9 mouse cellular contexts compared by ENCODE assay signal in the genomic region with DNA sequence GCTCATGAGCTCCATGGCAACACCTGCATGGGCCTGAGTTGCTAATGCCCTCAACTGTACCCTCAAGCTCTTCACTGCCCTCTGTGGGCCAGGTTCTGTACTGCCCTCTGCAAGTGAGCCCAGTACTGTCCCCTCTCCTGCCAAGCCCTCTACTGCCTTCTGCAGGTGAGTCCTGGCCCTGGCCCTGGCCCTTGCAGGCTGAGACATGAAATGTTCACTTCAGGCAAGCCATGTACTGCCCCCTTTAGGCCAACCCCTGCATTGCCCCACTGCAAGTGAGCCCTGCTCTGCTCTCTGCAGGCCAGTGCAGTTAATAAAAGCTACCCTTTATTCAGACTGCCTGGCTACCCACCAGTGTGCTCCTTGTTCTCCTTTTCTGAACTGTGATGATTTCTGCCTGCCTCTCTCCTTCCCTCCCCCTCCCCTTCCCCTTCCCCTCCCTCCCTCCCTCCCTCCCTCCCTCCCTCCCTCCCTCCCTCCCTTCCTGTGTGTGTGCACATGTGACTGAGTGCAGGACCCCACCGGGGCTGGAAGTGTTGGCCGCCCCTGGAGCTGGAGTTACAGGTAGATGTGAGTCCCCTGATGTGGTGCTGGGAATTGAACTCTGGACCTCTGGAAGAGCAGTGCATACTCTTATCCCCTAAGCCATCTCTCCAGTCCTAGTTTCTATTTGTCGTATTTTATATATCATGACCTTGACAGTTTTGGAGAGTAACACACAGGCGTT. TPM values are rescaled to one million over a fixed set of nuclear protein-coding genes. Genes with fewer than 3 reads are reported as not detected.
DNase-seq lines count a peak whose midpoint lies in the region; ATAC-seq and TF ChIP-seq lines count a peak whose summit lies in the region.
"Had no signal": no experiment of that assay in that cellular context is flagged by ENCODE, and none has a peak within 500 bp of the region (broad histone marks: within the 10 kb centered on the region; RNA-seq: fewer than 3 reads in every experiment).

No protein-coding gene starts in this region.

- H3K36me3 ChIP-seq in kidney, adult 2 months (ENCODE audit: control insufficient read depth, insufficient read depth, low read length), result no peaks in the 10 kb centered on the region

- 96% methylated on average over 3 of the region's 4 CpGs for WGBS in kidney, adult 2 months

- no peak for DNase-seq in frontal cortex, postnatal 25 days (ENCODE audit: low spot score in 2 of 2)
- peak; percentile 76 to 77 for DNase-seq in right cerebral cortex, postnatal 10 days (ENCODE audit: low spot score in 2 of 2)
- DNase-seq in right cerebral cortex, postnatal 36 days (ENCODE audit: low spot score in 2 of 2), result no peak
- DNase-seq in cerebellum, postnatal 14 days, result peak; percentile 70 to 87
- DNase-seq in kidney, adult 2 months, result peak; percentile 92
- DNase-seq in lung, postnatal 36 days, result peak; percentile 66
- peak; percentile 41 for DNase-seq in testis, postnatal 14 days (ENCODE audit: low spot score)

- H3K4me3 ChIP-seq in kidney, adult 2 months (ENCODE audit: insufficient read depth, low read depth, low read length), result no peak overlapping the region

- TF ChIP-seq POLR2A in kidney, adult 2 months (IDR thresholded peaks at IDR 0.05; ENCODE audit: low read depth, low read length), result no peak

- ATAC-seq in frontal cortex, adult (ENCODE audit: low TSS enrichment), result peak; percentile 40

- H3K27ac ChIP-seq in kidney, adult 2 months (ENCODE audit: insufficient read depth, low read depth, low read length), result no peak overlapping the region

- peaks cover 27% of the 10 kb centered on the region for H3K4me1 ChIP-seq in kidney, adult 2 months (ENCODE audit: control insufficient read depth, insufficient read depth, low read length)

- peak; percentile 92 for TF ChIP-seq CTCF in kidney, adult 2 months (conservative IDR thresholded peaks at IDR 0.05; ENCODE audit: insufficient read depth, insufficient read length, low read depth, low read length)

- H3K27me3 ChIP-seq in kidney, adult 2 months (replicated peaks; ENCODE audit: control insufficient read depth, insufficient read depth, low read length), result no peaks in the 10 kb centered on the region

RNA-seq across cellular contexts. Expression of gene Slc22a12, which starts 9.6 kb away (rescaled TPM):
- 1,526 and 1,915 TPM in 2 replicates for polyA plus RNA-seq in kidney, adult 2 months (2012; rRNA removed)
- polyA plus RNA-seq: intestine, embryonic 14.5 days had no signal

Comparison
In these comparisons a context has a peak if more than half of its experiments do, and no peak if none do; other contexts are left out.
1. DNase-seq: peak in right cerebral cortex, postnatal 10 days (2 of 2), cerebellum, postnatal 14 days (2 of 2), kidney, adult 2 months (single experiment), lung, postnatal 36 days (single experiment) and testis, postnatal 14 days (single experiment); none in frontal cortex, postnatal 25 days (0 of 2) and right cerebral cortex, postnatal 36 days (0 of 2).